Mouse (Mus musculus): ENCODE data around the gene Csnk1e. TPM values are rescaled to one million over a fixed set of nuclear protein-coding genes. Genes with fewer than 3 reads are reported as not detected.

Csnk1e gene
- polyA plus RNA-seq, 1 experiment: 31.5 TPM

- Histone ChIP-seq H3K27ac (ENCODE audit: insufficient read depth, low read depth, low read length) (no peak overlapping the region), H3K36me3 (ENCODE audit: control insufficient read depth, insufficient read depth, low read length) (no peaks in the 10 kb centered on the region), H3K27me3 (replicated peaks; ENCODE audit: control insufficient read depth, insufficient read depth, low read length) (no peaks in the 10 kb centered on the region), H3K4me1 (ENCODE audit: control insufficient read depth, insufficient read depth, low read length) (peaks cover 2% of the 10 kb centered on the region; the same call in 1 of the 2 replicates), H3K4me3 (ENCODE audit: insufficient read depth, low read depth, low read length) (no peak overlapping the region)
- no peak for DNase-seq
- TF ChIP-seq CTCF (conservative IDR thresholded peaks at IDR 0.05; ENCODE audit: insufficient read depth, insufficient read length, low read depth, low read length): no peak
- 84% methylated on average over 3 of the region's 3 CpGs for WGBS
Measured at GRCm38 (mm10) chr15:79374760-79375159, 80.6 kb downstream of the Csnk1e start.

GRCm38 (mm10) chr15:79370281-79370843 is 85.0 kb downstream of the Csnk1e start:
- Histone ChIP-seq H3K27me3 (replicated peaks; ENCODE audit: control insufficient read depth, insufficient read depth, low read length) (no peaks in the 10 kb centered on the region), H3K4me3 (ENCODE audit: insufficient read depth, low read depth, low read length) (no peak overlapping the region), H3K36me3 (ENCODE audit: control insufficient read depth, insufficient read depth, low read length) (no peaks in the 10 kb centered on the region), H3K27ac (ENCODE audit: insufficient read depth, low read depth, low read length) (no peak overlapping the region), H3K4me1 (ENCODE audit: control insufficient read depth, insufficient read depth, low read length) (peaks cover 7% of the 10 kb centered on the region)
- no peak for DNase-seq
- no peak for TF ChIP-seq CTCF (conservative IDR thresholded peaks at IDR 0.05; ENCODE audit: insufficient read depth, insufficient read length, low read depth, low read length)
- TF ChIP-seq POLR2A (IDR thresholded peaks at IDR 0.05; ENCODE audit: low read depth, low read length): no peak
- 83% methylated on average over 7 of the region's 7 CpGs for WGBS

GRCm38 (mm10) chr15:79369452-79370280 is 85.7 kb downstream of the Csnk1e start:
- H3K27me3 ChIP-seq (replicated peaks; ENCODE audit: control insufficient read depth, insufficient read depth, low read length): no peaks in the 10 kb centered on the region
- WGBS: 57% methylated on average over 15 of the region's 15 CpGs
- no peaks in the 10 kb centered on the region for H3K36me3 ChIP-seq (ENCODE audit: control insufficient read depth, insufficient read depth, low read length)
- DNase-seq: peak; percentile 26
- H3K4me3 ChIP-seq (ENCODE audit: insufficient read depth, low read depth, low read length): no peak overlapping the region
- peak overlapping the region; percentile 72 for H3K27ac ChIP-seq (ENCODE audit: insufficient read depth, low read depth, low read length)
- TF ChIP-seq CTCF (conservative IDR thresholded peaks at IDR 0.05; ENCODE audit: insufficient read depth, insufficient read length, low read depth, low read length) (no peak), POLR2A (IDR thresholded peaks at IDR 0.05; ENCODE audit: low read depth, low read length) (no peak)
- peaks cover 7% of the 10 kb centered on the region for H3K4me1 ChIP-seq (ENCODE audit: control insufficient read depth, insufficient read depth, low read length)

- no peaks in the 10 kb centered on the region for H3K27me3 ChIP-seq (replicated peaks; ENCODE audit: control insufficient read depth, insufficient read depth, low read length)
- H3K4me1 ChIP-seq (ENCODE audit: control insufficient read depth, insufficient read depth, low read length): peaks cover 7% of the 10 kb centered on the region
- H3K4me3 ChIP-seq (ENCODE audit: insufficient read depth, low read depth, low read length): no peak overlapping the region
- peak; percentile 48 for DNase-seq
- H3K27ac ChIP-seq (ENCODE audit: insufficient read depth, low read depth, low read length): peak overlapping the region; percentile 72
- H3K36me3 ChIP-seq (ENCODE audit: control insufficient read depth, insufficient read depth, low read length): no peaks in the 10 kb centered on the region
- WGBS: 64% methylated on average over 8 of the region's 8 CpGs
- TF ChIP-seq CTCF (conservative IDR thresholded peaks at IDR 0.05; ENCODE audit: insufficient read depth, insufficient read length, low read depth, low read length): no peak
- TF ChIP-seq POLR2A (IDR thresholded peaks at IDR 0.05; ENCODE audit: low read depth, low read length): no peak
Measured at GRCm38 (mm10) chr15:79368861-79369440, 86.4 kb downstream of the Csnk1e start.

- Histone ChIP-seq H3K36me3 (ENCODE audit: control insufficient read depth, insufficient read depth, low read length) (no peaks in the 10 kb centered on the region), H3K4me3 (ENCODE audit: insufficient read depth, low read depth, low read length) (no peak overlapping the region)
Measured at GRCm38 (mm10) chr15:79368313-79368811, 87.0 kb downstream of the Csnk1e start.

More at GRCm38 (mm10) chr15:79368313-79368811, 87.0 kb downstream of the Csnk1e start:
- DNase-seq: peak; percentile 77
- TF ChIP-seq POLR2A (IDR thresholded peaks at IDR 0.05; ENCODE audit: low read depth, low read length) (no peak), CTCF (conservative IDR thresholded peaks at IDR 0.05; ENCODE audit: insufficient read depth, insufficient read length, low read depth, low read length) (no peak)
- Histone ChIP-seq H3K27ac (ENCODE audit: insufficient read depth, low read depth, low read length) (peak overlapping the region; percentile 72), H3K4me1 (ENCODE audit: control insufficient read depth, insufficient read depth, low read length) (peaks cover 7% of the 10 kb centered on the region), H3K27me3 (replicated peaks; ENCODE audit: control insufficient read depth, insufficient read depth, low read length) (no peaks in the 10 kb centered on the region)
- WGBS: 44% methylated on average over 14 of the region's 14 CpGs

Other genes starting within 250 kb of the Csnk1e start
- gene Pick1, start 226.4 kb downstream of the Csnk1e start, polyA plus RNA-seq (2012; rRNA removed): 29.8 and 31.4 TPM in 2 replicates
- gene Gm49486, start 226.2 kb downstream of the Csnk1e start, polyA plus RNA-seq (2012; rRNA removed): 0.04 and 0.11 TPM in 2 replicates
- gene Slc16a8, start 200.8 kb downstream of the Csnk1e start, polyA plus RNA-seq (2012; rRNA removed): 0.23 and 0.49 TPM in 2 replicates
- 113 and 170 TPM in 2 replicates for gene Baiap2l2, start 170.0 kb downstream of the Csnk1e start, polyA plus RNA-seq (2012; rRNA removed)
- 24.6 and 28.7 TPM in 2 replicates for gene Pla2g6, start 127.2 kb downstream of the Csnk1e start, polyA plus RNA-seq (2012; rRNA removed)
- 1.2 and 1.3 TPM in 2 replicates for gene Maff, start 108.9 kb downstream of the Csnk1e start, polyA plus RNA-seq (2012; rRNA removed)
- 69.0 and 81.0 TPM in 2 replicates for gene Tmem184b, start 52.0 kb downstream of the Csnk1e start, polyA plus RNA-seq (2012; rRNA removed)
- 0.05 and 0.08 TPM in 2 replicates for gene Kcnj4, start 49.7 kb upstream of the Csnk1e start, polyA plus RNA-seq (2012; rRNA removed)
- 5.9 and 7.8 TPM in 2 replicates for gene Kdelr3, start 60.8 kb upstream of the Csnk1e start, polyA plus RNA-seq (2012; rRNA removed)
- gene Ddx17, start 91.2 kb upstream of the Csnk1e start, polyA plus RNA-seq (2012; rRNA removed): 148 and 160 TPM in 2 replicates
- gene Dmc1, start 149.5 kb upstream of the Csnk1e start, polyA plus RNA-seq (2012; rRNA removed): 0.12 TPM in 1 of 2 replicates, not detected in the other
- gene Fam227a, start 203.4 kb upstream of the Csnk1e start, polyA plus RNA-seq (2012; rRNA removed): 1.3 and 1.5 TPM in 2 replicates
- gene Cby1, start 203.6 kb upstream of the Csnk1e start, polyA plus RNA-seq (2012; rRNA removed): 12.0 and 15.1 TPM in 2 replicates
- 38.2 and 52.5 TPM in 2 replicates for gene Tomm22, start 215.3 kb upstream of the Csnk1e start, polyA plus RNA-seq (2012; rRNA removed)
- gene Josd1, start 232.4 kb upstream of the Csnk1e start, polyA plus RNA-seq (2012; rRNA removed): 19.5 and 19.9 TPM in 2 replicates
- 29.9 and 35.3 TPM in 2 replicates for gene Gtpbp1, start 235.3 kb upstream of the Csnk1e start, polyA plus RNA-seq (2012; rRNA removed)